ENCODE assay signal across 8 mouse cellular contexts in the genomic region with DNA sequence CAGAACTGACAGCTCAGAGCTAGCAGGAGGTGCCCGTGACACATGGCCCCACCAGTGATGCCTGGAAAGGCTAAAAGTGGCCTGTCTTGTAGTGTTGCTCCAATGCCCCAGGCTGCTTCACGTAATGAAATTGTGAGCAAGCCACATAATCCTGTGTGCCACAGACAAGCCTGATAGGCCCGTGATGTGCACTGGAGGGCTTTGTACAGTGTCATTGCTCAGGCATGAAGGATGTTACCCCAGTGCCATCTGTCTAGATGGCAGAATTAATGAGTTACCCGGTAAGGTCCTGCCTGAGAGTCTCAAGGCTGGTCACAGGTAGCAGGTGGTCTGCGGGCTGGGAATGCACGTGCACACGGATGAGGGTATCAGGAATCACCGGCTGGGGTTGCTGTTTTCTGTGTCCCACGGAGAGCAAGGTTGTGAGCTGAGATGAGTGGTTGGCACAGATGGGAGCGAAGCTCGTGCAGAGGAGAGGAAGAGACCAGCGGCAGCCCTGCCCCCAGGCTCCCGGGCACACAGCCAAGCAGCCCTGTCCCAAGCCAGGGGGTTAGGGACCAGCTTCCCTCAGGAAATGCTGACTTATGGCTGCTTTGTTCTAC. TPM values are rescaled to one million over a fixed set of nuclear protein-coding genes. Genes with fewer than 3 reads are reported as not detected.
DNase-seq lines count a peak whose midpoint lies in the region; ATAC-seq and TF ChIP-seq lines count a peak whose summit lies in the region.

No protein-coding gene starts in this region.

- H3K9me3 ChIP-seq in heart, embryonic 11.5 days (replicated peaks; ENCODE audit: control insufficient read depth, low read length), result no peaks in the 10 kb centered on the region
- no peaks in the 10 kb centered on the region for H3K9me3 ChIP-seq in kidney, embryonic 15.5 days (replicated peaks)
- no peaks in the 10 kb centered on the region for H3K9me3 ChIP-seq in liver, embryonic 11.5 days (ENCODE audit: control insufficient read depth, low read length)

- H3K9ac ChIP-seq in heart, embryonic 11.5 days (ENCODE audit: low read depth, low read length), result peak overlapping the region; percentile 56; the same call in 1 of the 2 replicates
- 0 out of 2 replicates have a peak overlapping the region, but pooled peaks have one; percentile 4 for H3K9ac ChIP-seq in kidney, embryonic 15.5 days
- no peak overlapping the region for H3K9ac ChIP-seq in liver, embryonic 11.5 days (ENCODE audit: low read depth, low read length)

- peak; percentile 22 to 33 for DNase-seq in spleen, postnatal 36 days (ENCODE audit: low spot score in 2 of 2)
- DNase-seq in spleen, postnatal 14 days (ENCODE audit: low spot score in 2 of 2), result no peak
- DNase-seq in cerebellum, postnatal 36 days, result peak; percentile 59 to 67
- no peak for DNase-seq in liver, embryonic 11.5 days (ENCODE audit: low spot score)
- no peak for DNase-seq in thymus, postnatal 0 days (ENCODE audit: low spot score)

- no peaks in the 10 kb centered on the region for H3K36me3 ChIP-seq in heart, embryonic 11.5 days (ENCODE audit: control insufficient read depth, insufficient read depth, low read length)
- H3K36me3 ChIP-seq in kidney, embryonic 15.5 days, result peaks cover 23% of the 10 kb centered on the region; the same call in 1 of the 2 replicates
- H3K36me3 ChIP-seq in liver, embryonic 11.5 days (ENCODE audit: control insufficient read depth, insufficient read depth, low read length), result no peaks in the 10 kb centered on the region; the same call in 1 of the 2 replicates

- 63% methylated on average over 13 of the region's 13 CpGs for WGBS in heart, embryonic 11.5 days (ENCODE audit: insufficient replicate concordance)
- WGBS in kidney, embryonic 15.5 days, result 71% methylated on average over 13 of the region's 13 CpGs
- WGBS in liver, embryonic 11.5 days, result 80% methylated on average over 13 of the region's 13 CpGs
- 38% methylated on average over 13 of the region's 13 CpGs for WGBS in olfactory bulb, adult 2 months

- peak overlapping the region; percentile 58 for H3K4me2 ChIP-seq in heart, embryonic 11.5 days
- peak overlapping the region; percentile 42 for H3K4me2 ChIP-seq in kidney, embryonic 15.5 days
- peak overlapping the region; percentile 30 for H3K4me2 ChIP-seq in liver, embryonic 11.5 days

- TF ChIP-seq CTCF in olfactory bulb, adult 2 months (IDR thresholded peaks at IDR 0.05; ENCODE audit: insufficient read depth, low read depth, low read length), result no peak

- no peak for ATAC-seq in heart, embryonic 11.5 days (replicated peaks; ENCODE audit: insufficient number of reproducible peaks, low FRiP score, low TSS enrichment)
- no peak for ATAC-seq in kidney, embryonic 15.5 days (replicated peaks; ENCODE audit: low FRiP score)
- no peak for ATAC-seq in liver, embryonic 11.5 days (replicated peaks; ENCODE audit: low FRiP score)

- no peak for TF ChIP-seq POLR2A in olfactory bulb, adult 2 months (IDR thresholded peaks at IDR 0.05; ENCODE audit: insufficient read depth, low read depth, low read length)

- H3K27me3 ChIP-seq in heart, embryonic 11.5 days (ENCODE audit: control insufficient read depth, insufficient read depth, low read length), result no peaks in the 10 kb centered on the region
- H3K27me3 ChIP-seq in kidney, embryonic 15.5 days, result no peaks in the 10 kb centered on the region
- no peaks in the 10 kb centered on the region for H3K27me3 ChIP-seq in liver, embryonic 11.5 days (replicated peaks; ENCODE audit: control insufficient read depth, insufficient read depth, low read length)

- H3K27ac ChIP-seq in heart, embryonic 11.5 days (ENCODE audit: low read depth, low read length), result peak overlapping the region; percentile 51; the same call in 1 of the 2 replicates
- H3K27ac ChIP-seq in kidney, embryonic 15.5 days, result peak overlapping the region; percentile 95
- 0 out of 2 replicates have a peak overlapping the region, but pooled peaks have one; percentile 32 for H3K27ac ChIP-seq in liver, embryonic 11.5 days (ENCODE audit: low read depth, low read length)
- no peak overlapping the region for H3K27ac ChIP-seq in olfactory bulb, adult 2 months (ENCODE audit: insufficient read depth, low read depth, low read length)

- H3K4me3 ChIP-seq in heart, embryonic 11.5 days (ENCODE audit: low read depth, low read length), result peak overlapping the region; percentile 29
- peak overlapping the region; percentile 43 for H3K4me3 ChIP-seq in kidney, embryonic 15.5 days (replicated peaks)
- H3K4me3 ChIP-seq in liver, embryonic 11.5 days (ENCODE audit: low read depth, low read length), result no peak overlapping the region
- 0 out of 2 replicates have a peak overlapping the region, but pooled peaks have one; percentile 8 for H3K4me3 ChIP-seq in olfactory bulb, adult 2 months (ENCODE audit: insufficient read depth, low read depth, low read length)

- H3K4me1 ChIP-seq in heart, embryonic 11.5 days (ENCODE audit: control insufficient read depth, insufficient read depth, low read length), result peaks cover 23% of the 10 kb centered on the region
- peaks cover 52% of the 10 kb centered on the region for H3K4me1 ChIP-seq in kidney, embryonic 15.5 days
- peaks cover 7% of the 10 kb centered on the region for H3K4me1 ChIP-seq in liver, embryonic 11.5 days (replicated peaks; ENCODE audit: control insufficient read depth, insufficient read depth, low read length)
- peaks cover 22% of the 10 kb centered on the region for H3K4me1 ChIP-seq in olfactory bulb, adult 2 months (ENCODE audit: control insufficient read depth, insufficient read depth, low read length)

RNA-seq across cellular contexts. Expression of a gene that starts 5.5 kb away (rescaled TPM):
- polyA plus RNA-seq in heart, embryonic 11.5 days (2014; fragmentation: Nextera tagmentation; extraction: Ambion mirVana), result 14.4 and 18.5 TPM in 2 replicates
- polyA plus RNA-seq in kidney, embryonic 15.5 days (2015; fragmentation: Nextera tagmentation; extraction: Ambion mirVana), result 29.6 and 31.6 TPM in 2 replicates
- 8.5 and 10.1 TPM in 2 replicates for polyA plus RNA-seq in liver, embryonic 11.5 days (2014; fragmentation: Nextera tagmentation; extraction: Ambion mirVana)
- polyA plus RNA-seq in olfactory bulb, adult 2 months (2012; ENCODE audit: insufficient read depth, insufficient read length, low replicate concordance, missing spikeins), result not detected in 2 replicates
- 5.5 and 6.0 TPM in 2 replicates for polyA plus RNA-seq in thymus, postnatal 0 days (2015; fragmentation: Nextera tagmentation; extraction: Ambion mirVana)

RNA-seq across cellular contexts. Expression of a gene that starts 37.9 kb away (rescaled TPM):
- 22.1 and 25.4 TPM in 2 replicates for polyA plus RNA-seq in heart, embryonic 11.5 days (2014; fragmentation: Nextera tagmentation; extraction: Ambion mirVana)
- polyA plus RNA-seq in kidney, embryonic 15.5 days (2015; fragmentation: Nextera tagmentation; extraction: Ambion mirVana), result 44.4 and 45.3 TPM in 2 replicates
- 46.2 and 49.6 TPM in 2 replicates for polyA plus RNA-seq in liver, embryonic 11.5 days (2014; fragmentation: Nextera tagmentation; extraction: Ambion mirVana)
- not detected in 2 replicates for polyA plus RNA-seq in olfactory bulb, adult 2 months (2012; ENCODE audit: insufficient read depth, insufficient read length, low replicate concordance, missing spikeins)
- polyA plus RNA-seq in thymus, postnatal 0 days (2015; fragmentation: Nextera tagmentation; extraction: Ambion mirVana), result 19.2 and 19.8 TPM in 2 replicates

RNA-seq across cellular contexts. Expression of a gene that starts 42.7 kb away (rescaled TPM):
- polyA plus RNA-seq in heart, embryonic 11.5 days (2014; fragmentation: Nextera tagmentation; extraction: Ambion mirVana), result 0.10 TPM in 1 of 2 replicates, not detected in the other
- 0.16 and 0.24 TPM in 2 replicates for polyA plus RNA-seq in kidney, embryonic 15.5 days (2015; fragmentation: Nextera tagmentation; extraction: Ambion mirVana)
- polyA plus RNA-seq in liver, embryonic 11.5 days (2014; fragmentation: Nextera tagmentation; extraction: Ambion mirVana), result not detected in 2 replicates
- not detected in 2 replicates for polyA plus RNA-seq in olfactory bulb, adult 2 months (2012; ENCODE audit: insufficient read depth, insufficient read length, low replicate concordance, missing spikeins)
- 0.12 TPM in 1 of 2 replicates, not detected in the other for polyA plus RNA-seq in thymus, postnatal 0 days (2015; fragmentation: Nextera tagmentation; extraction: Ambion mirVana)

RNA-seq across cellular contexts. Expression of a gene that starts 55.3 kb away (rescaled TPM):
- polyA plus RNA-seq in heart, embryonic 11.5 days (2014; fragmentation: Nextera tagmentation; extraction: Ambion mirVana), result 18.9 and 20.4 TPM in 2 replicates
- 20.7 and 24.6 TPM in 2 replicates for polyA plus RNA-seq in kidney, embryonic 15.5 days (2015; fragmentation: Nextera tagmentation; extraction: Ambion mirVana)
- 18.7 and 19.7 TPM in 2 replicates for polyA plus RNA-seq in liver, embryonic 11.5 days (2014; fragmentation: Nextera tagmentation; extraction: Ambion mirVana)
- not detected in 2 replicates for polyA plus RNA-seq in olfactory bulb, adult 2 months (2012; ENCODE audit: insufficient read depth, insufficient read length, low replicate concordance, missing spikeins)
- 12.7 and 15.0 TPM in 2 replicates for polyA plus RNA-seq in thymus, postnatal 0 days (2015; fragmentation: Nextera tagmentation; extraction: Ambion mirVana)

Comparison
In these comparisons a context has a peak if more than half of its experiments do, and no peak if none do; other contexts are left out.
1. DNase-seq: peak in spleen, postnatal 36 days (2 of 2) and cerebellum, postnatal 36 days (2 of 2); none in spleen, postnatal 14 days (0 of 2), liver, embryonic 11.5 days (single experiment) and thymus, postnatal 0 days (single experiment).
2. Peak in every context shown above with its lines, with median percentiles within 50 percentile points of each other: H3K4me2 ChIP-seq.